Mouse (Mus musculus) forebrain, embryonic 16.5 days (tissue): ENCODE measurements around the gene Lrif1. TPM values are rescaled to one million over a fixed set of nuclear protein-coding genes. Genes with fewer than 3 reads are reported as not detected.
"Not testable (repeated sequence)": the region's sequence is repeated elsewhere in the genome, so short reads cannot be mapped to it uniquely, and the experiment has no call there.

ENCODE experiments used
- ATAC-seq: fragments of 200-750 bp; cut with Nextera tagmentation; 2 replicates; pipeline ENCODE4 v1.8.0; 2017; ENCODE audit warnings: mild to moderate bottlenecking, moderate library complexity
- H3K27ac ChIP-seq: fragments of 300-500 bp; sonication (generic); 2 replicates; pipeline ENCODE4 v1.5.1; 2014; ENCODE audit warnings: low read length, control low read depth
- H3K27me3 ChIP-seq: fragments of 300-500 bp; sonication (generic); replicated peaks from 2 replicates; pipeline ENCODE4 v1.6.1; 2014; ENCODE audit warnings: low read length; ENCODE audit not compliant: control insufficient read depth, insufficient read depth
- H3K36me3 ChIP-seq: fragments of 300-500 bp; sonication (generic); 2 replicates; pipeline ENCODE4 v1.6.1; 2014; ENCODE audit not compliant: control insufficient read depth, insufficient read depth
- H3K4me1 ChIP-seq: fragments of 300-500 bp; sonication (generic); replicated peaks from 2 replicates; pipeline ENCODE4 v1.6.1; 2014; ENCODE audit warnings: low read length; ENCODE audit not compliant: control insufficient read depth, insufficient read depth
- H3K4me2 ChIP-seq: fragments of 300-500 bp; sonication (generic); 2 replicates; pipeline ENCODE4 v1.6.1; 2014; ENCODE audit warnings: mild to moderate bottlenecking, low read length, control low read depth
- H3K4me3 ChIP-seq: fragments of 300-500 bp; sonication (generic); replicated peaks from 2 replicates; pipeline ENCODE4 v1.5.1; 2014; ENCODE audit warnings: mild to moderate bottlenecking, low read length, control low read depth
- H3K9ac ChIP-seq: fragments of 300-500 bp; sonication (generic); replicated peaks from 2 replicates; pipeline ENCODE4 v1.6.1; 2014; ENCODE audit warnings: low read depth, low read length, control low read depth
- H3K9me3 ChIP-seq: fragments of 300-500 bp; sonication (generic); 2 replicates; pipeline ENCODE4 v1.6.1; 2016; ENCODE audit warnings: low read length; ENCODE audit not compliant: control insufficient read depth
- WGBS: fragments of 180-500 bp; shearing (Covaris S2); extraction: QIAGEN DNeasy Blood & Tissue Kit; methylation state at CpG from one replicate; pipeline ENCODE4 v1.1.7; 2014; 5-methylcytosine and 5-hydroxymethylcytosine counted together
- polyA plus RNA-seq: library from polyadenylated mRNA; unstranded; fragments of >200 nt; fragmentation: Nextera tagmentation; extraction: Ambion mirVana; gene quantifications from 2 replicates; pipeline ENCODE4 v1.2.1, GENCODE M21; 2015

The Lrif1 gene
- 18.8 and 19.2 TPM in 2 replicates for polyA plus RNA-seq

- no peaks in the 10 kb centered on the region for H3K27me3 ChIP-seq
- H3K36me3 ChIP-seq: no peaks in the 10 kb centered on the region
- H3K4me2 ChIP-seq: peak within 1 kb of the TSS; percentile 58
- peak; percentile 100 for ATAC-seq
- H3K4me1 ChIP-seq: no peaks in the 10 kb centered on the region
- peak within 1 kb of the TSS; percentile 92 for H3K27ac ChIP-seq
- peaks cover 1% of the 10 kb centered on the region; the same call in 1 of the 2 replicates for H3K9me3 ChIP-seq
- H3K9ac ChIP-seq: peak within 1 kb of the TSS; percentile 90
- peak within 1 kb of the TSS; percentile 75 for H3K4me3 ChIP-seq
- WGBS: 1% methylated on average over 20 of the region's 20 CpGs
Observed at GRCm38 (mm10) chr3:106684830-106685229, at the start of gene Lrif1. Lrif1 (plus strand) TSS chr3:106684987.

GRCm38 (mm10) chr3:106672811-106673210 lies 12.0 kb upstream of the Lrif1 start:
- H3K27ac ChIP-seq, H3K9ac ChIP-seq, H3K4me1 ChIP-seq, H3K4me3 ChIP-seq, H3K9me3 ChIP-seq, ATAC-seq, H3K4me2 ChIP-seq, H3K36me3 ChIP-seq, H3K27me3 ChIP-seq: not testable (repeated sequence)
- 74% methylated on average over 14 of the region's 14 CpGs for WGBS

GRCm38 (mm10) chr3:106685381-106685780 lies 594 bp downstream of the Lrif1 start:
- Histone ChIP-seq H3K4me1 (no peaks in the 10 kb centered on the region), H3K4me3 (peak overlapping the region; percentile 75), H3K36me3 (no peaks in the 10 kb centered on the region), H3K27ac (no peak overlapping the region; the same call in 1 of the 2 replicates), H3K4me2 (peak overlapping the region; percentile 58), H3K9me3 (peaks cover 5% of the 10 kb centered on the region), H3K27me3 (no peaks in the 10 kb centered on the region), H3K9ac (peak overlapping the region; percentile 90; the same call in 1 of the 2 replicates)
- no peak for ATAC-seq
- 11% methylated on average over 1 of the region's 1 CpGs for WGBS

GRCm38 (mm10) chr3:106721397-106722027 lies 36.7 kb downstream of the Lrif1 start:
- Histone ChIP-seq H3K36me3 (no peaks in the 10 kb centered on the region), H3K27ac (peak overlapping the region; percentile 93), H3K9me3 (peaks cover 5% of the 10 kb centered on the region; the same call in 1 of the 2 replicates), H3K4me1 (no peaks in the 10 kb centered on the region), H3K27me3 (no peaks in the 10 kb centered on the region), H3K9ac (peak overlapping the region; percentile 55), H3K4me3 (peak overlapping the region; percentile 65), H3K4me2 (peak overlapping the region; percentile 72)
- 2% methylated on average over 31 of the region's 31 CpGs for WGBS
- peak; percentile 99 for ATAC-seq

- H3K4me1 ChIP-seq: no peaks in the 10 kb centered on the region
- peak overlapping the region; percentile 72 for H3K4me2 ChIP-seq
- 1% methylated on average over 33 of the region's 33 CpGs for WGBS
- H3K9me3 ChIP-seq: peaks cover 4% of the 10 kb centered on the region; the same call in 1 of the 2 replicates
- H3K27ac ChIP-seq: peak overlapping the region; percentile 93
- H3K4me3 ChIP-seq: peak overlapping the region; percentile 65
- H3K27me3 ChIP-seq: no peaks in the 10 kb centered on the region
- H3K9ac ChIP-seq: peak overlapping the region; percentile 55
- no peaks in the 10 kb centered on the region for H3K36me3 ChIP-seq
- ATAC-seq: peak; percentile 91
Observed at GRCm38 (mm10) chr3:106722028-106722945, 37.5 kb downstream of the Lrif1 start.

GRCm38 (mm10) chr3:106755898-106756297 lies 71.1 kb downstream of the Lrif1 start:
- no peak overlapping the region for H3K27ac ChIP-seq
- ATAC-seq: no peak
- H3K4me1 ChIP-seq: no peaks in the 10 kb centered on the region
- no peak overlapping the region for H3K4me2 ChIP-seq
- no peaks in the 10 kb centered on the region for H3K9me3 ChIP-seq
- 69% methylated on average over 1 of the region's 1 CpGs for WGBS
- H3K27me3 ChIP-seq: no peaks in the 10 kb centered on the region
- H3K36me3 ChIP-seq: no peaks in the 10 kb centered on the region
- H3K9ac ChIP-seq: no peak overlapping the region
- H3K4me3 ChIP-seq: no peak overlapping the region

- ATAC-seq: no peak
- H3K4me2 ChIP-seq: no peak overlapping the region
- no peaks in the 10 kb centered on the region for H3K4me1 ChIP-seq
- H3K27me3 ChIP-seq: no peaks in the 10 kb centered on the region
- no peak overlapping the region for H3K9ac ChIP-seq
- no peaks in the 10 kb centered on the region for H3K9me3 ChIP-seq
- H3K27ac ChIP-seq: no peak overlapping the region
- no peaks in the 10 kb centered on the region for H3K36me3 ChIP-seq
- H3K4me3 ChIP-seq: no peak overlapping the region
- WGBS: 80% methylated on average over 1 of the region's 1 CpGs
Observed at GRCm38 (mm10) chr3:106771834-106772233, 87.0 kb downstream of the Lrif1 start.

- H3K9me3 ChIP-seq: no peaks in the 10 kb centered on the region
- no peak for ATAC-seq
- no peak overlapping the region for H3K27ac ChIP-seq
- H3K36me3 ChIP-seq: no peaks in the 10 kb centered on the region
- no peaks in the 10 kb centered on the region for H3K27me3 ChIP-seq
- no peak overlapping the region for H3K4me3 ChIP-seq
- 78% methylated on average over 3 of the region's 3 CpGs for WGBS
- no peak overlapping the region for H3K9ac ChIP-seq
- no peak overlapping the region for H3K4me2 ChIP-seq
- no peaks in the 10 kb centered on the region for H3K4me1 ChIP-seq
Observed at GRCm38 (mm10) chr3:106785130-106785529, 100.3 kb downstream of the Lrif1 start.
